Mouse (Mus musculus) forebrain, embryonic 13.5 days (tissue): Measurements from ENCODE around the gene Grm4. TPM values are rescaled to one million over a fixed set of nuclear protein-coding genes. Genes with fewer than 3 reads are reported as not detected.
A peak's percentile ranks its signal among the peaks of the same experiment; 100 is the strongest.

Experiments used
- ATAC-seq: fragments of 200-750 bp; cut with Nextera tagmentation; 2 replicates; pipeline ENCODE4 v1.8.0; 2017
- H3K27ac ChIP-seq: fragments of 300-500 bp; sonication (generic); 2 replicates; pipeline ENCODE4 v1.5.1; 2015; ENCODE audit warnings: inconsistent platforms, mild to moderate bottlenecking, moderate library complexity
- H3K27me3 ChIP-seq: fragments of 300-500 bp; sonication (generic); 2 replicates; pipeline ENCODE4 v1.6.1; 2015; ENCODE audit warnings: mild to moderate bottlenecking, inconsistent platforms
- H3K36me3 ChIP-seq: fragments of 300-500 bp; sonication (generic); 2 replicates; pipeline ENCODE4 v1.6.1; 2015; ENCODE audit warnings: mild to moderate bottlenecking, inconsistent platforms; ENCODE audit not compliant: poor library complexity, severe bottlenecking
- H3K4me1 ChIP-seq: fragments of 300-500 bp; sonication (generic); 2 replicates; pipeline ENCODE4 v1.6.1; 2015; ENCODE audit warnings: inconsistent platforms
- H3K4me2 ChIP-seq: fragments of 300-500 bp; sonication (generic); 2 replicates; pipeline ENCODE4 v1.6.1; 2015; ENCODE audit warnings: inconsistent platforms, mild to moderate bottlenecking, moderate library complexity
- H3K4me3 ChIP-seq: fragments of 300-500 bp; sonication (generic); 2 replicates; pipeline ENCODE4 v1.5.1; 2015; ENCODE audit warnings: mild to moderate bottlenecking, inconsistent platforms
- H3K9ac ChIP-seq: fragments of 300-500 bp; sonication (generic); 2 replicates; pipeline ENCODE4 v1.6.1; 2015; ENCODE audit warnings: mild to moderate bottlenecking, inconsistent platforms
- H3K9me3 ChIP-seq: fragments of 300-500 bp; sonication (generic); replicated peaks from 2 replicates; pipeline ENCODE4 v1.6.1; 2016; ENCODE audit warnings: inconsistent platforms
- WGBS: fragments of 180-500 bp; shearing (Covaris S2); methylation state at CpG from one replicate; pipeline ENCODE4 v1.1.7; 2015; 5-methylcytosine and 5-hydroxymethylcytosine counted together
- polyA plus RNA-seq: library from polyadenylated mRNA; unstranded; fragments of >200 nt; fragmentation: Nextera tagmentation; extraction: Ambion mirVana; gene quantifications from 2 replicates; pipeline ENCODE4 v1.2.1, GENCODE M21; 2015

Grm4 gene
- polyA plus RNA-seq, 1 experiment from 2014 or later: 2.4 TPM

DNA sequence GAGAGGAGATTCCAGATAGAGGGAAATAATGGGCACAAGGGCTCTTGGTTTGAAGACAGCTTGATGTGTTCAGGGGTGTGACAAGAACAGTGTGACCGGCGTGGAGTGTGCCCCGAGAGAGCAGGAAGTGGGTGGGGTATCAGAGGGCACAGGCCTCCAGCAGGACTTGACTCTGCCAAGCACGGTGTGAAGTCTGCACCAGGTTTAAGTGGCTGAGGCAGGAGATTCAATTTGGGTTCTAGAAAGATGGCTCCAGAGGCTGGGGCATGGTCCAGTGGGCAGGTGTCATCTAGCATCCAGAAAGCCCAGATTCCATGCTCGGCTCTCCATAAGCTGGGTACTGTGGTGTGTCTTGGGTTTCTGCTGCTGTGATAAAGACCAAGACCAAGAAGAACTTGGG lies 23.4 kb downstream of the Grm4 start:
- H3K27me3 ChIP-seq: peaks cover 2% of the 10 kb centered on the region; the same call in 1 of the 2 replicates
- no peak overlapping the region for H3K27ac ChIP-seq
- 87% methylated on average over 5 of the region's 5 CpGs for WGBS
- no peak overlapping the region for H3K4me2 ChIP-seq
- ATAC-seq: no peak
- H3K36me3 ChIP-seq: no peaks in the 10 kb centered on the region
- no peak overlapping the region for H3K9ac ChIP-seq
- H3K4me3 ChIP-seq: no peak overlapping the region
- peaks cover 34% of the 10 kb centered on the region for H3K4me1 ChIP-seq
- no peaks in the 10 kb centered on the region for H3K9me3 ChIP-seq

DNA sequence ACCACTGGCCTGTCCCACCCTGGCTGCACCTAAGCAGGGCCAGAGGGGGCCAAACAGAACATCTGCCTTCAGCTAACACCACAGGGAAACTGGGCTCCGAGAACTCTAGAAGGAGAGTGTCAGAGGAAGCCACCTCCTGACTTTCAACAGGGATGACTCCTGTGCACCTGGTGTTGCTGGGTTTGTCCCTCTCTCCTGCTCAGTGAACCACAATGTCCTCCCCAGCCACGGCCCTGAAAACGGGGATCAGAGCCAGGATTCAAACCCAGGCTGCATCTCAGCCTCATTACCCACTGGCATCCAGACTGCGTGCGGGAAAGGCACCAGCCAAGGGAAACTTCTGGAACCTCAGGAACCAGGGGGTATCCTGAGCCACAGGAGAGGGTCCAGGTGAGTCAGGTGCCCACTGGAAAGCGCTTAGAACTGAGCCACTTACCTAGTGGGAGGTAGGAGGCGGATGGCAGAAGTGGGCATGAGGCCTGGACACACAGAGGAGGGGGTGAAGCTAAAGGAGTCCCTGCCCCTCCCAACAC lies 26.1 kb downstream of the Grm4 start:
- H3K4me3 ChIP-seq: no peak overlapping the region
- no peak overlapping the region for H3K27ac ChIP-seq
- no peaks in the 10 kb centered on the region for H3K27me3 ChIP-seq
- H3K9ac ChIP-seq: no peak overlapping the region
- peaks cover 6% of the 10 kb centered on the region for H3K4me1 ChIP-seq
- WGBS: 84% methylated on average over 7 of the region's 7 CpGs
- H3K36me3 ChIP-seq: no peaks in the 10 kb centered on the region
- no peak overlapping the region for H3K4me2 ChIP-seq
- no peaks in the 10 kb centered on the region for H3K9me3 ChIP-seq
- ATAC-seq: no peak

DNA sequence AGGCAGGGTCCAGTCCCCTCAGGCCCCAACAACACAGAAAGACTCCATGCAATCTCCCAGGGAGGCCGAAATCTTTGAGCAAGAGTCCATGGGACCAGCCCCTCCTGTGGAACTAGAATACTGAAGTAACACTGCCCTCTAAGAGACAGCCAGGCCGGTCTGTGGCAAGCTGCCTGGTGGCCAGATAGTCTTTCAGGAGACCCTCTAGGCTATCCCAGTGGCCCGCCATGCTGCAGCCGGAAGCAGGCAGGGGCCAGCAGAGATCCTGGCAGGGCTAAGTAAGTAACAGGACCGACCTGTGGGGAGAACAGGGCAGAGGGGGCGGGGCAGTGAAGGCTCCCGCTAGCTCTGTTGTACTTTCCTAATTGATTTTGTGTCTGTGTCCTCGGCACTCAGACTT lies 27.2 kb downstream of the Grm4 start:
- Histone ChIP-seq H3K4me1 (no peaks in the 10 kb centered on the region), H3K4me2 (no peak overlapping the region), H3K4me3 (no peak overlapping the region), H3K36me3 (no peaks in the 10 kb centered on the region), H3K27me3 (no peaks in the 10 kb centered on the region), H3K9ac (no peak overlapping the region), H3K9me3 (no peaks in the 10 kb centered on the region), H3K27ac (no peak overlapping the region)
- no peak for ATAC-seq
- WGBS: 40% methylated on average over 8 of the region's 8 CpGs

DNA sequence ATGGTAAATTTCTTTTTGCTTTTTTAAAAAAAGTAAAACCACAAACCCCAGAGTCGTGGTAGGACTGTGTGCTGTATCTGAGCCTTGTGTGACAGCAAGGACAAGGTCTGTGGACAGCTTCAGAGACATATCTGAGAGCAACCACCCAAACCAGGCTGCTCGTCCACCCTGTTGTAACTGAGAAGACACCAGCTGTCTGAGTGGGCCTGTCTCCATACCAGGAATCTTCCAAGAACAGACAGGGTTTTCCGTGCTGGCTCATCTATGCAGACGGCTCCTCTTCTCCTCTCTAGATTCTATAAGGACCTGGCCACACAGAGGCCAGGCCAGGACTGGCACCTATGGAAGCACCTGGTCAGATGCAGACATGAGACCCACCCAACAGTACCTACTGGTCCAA lies 27.8 kb downstream of the Grm4 start:
- H3K9ac ChIP-seq: no peak overlapping the region
- 82% methylated on average over 4 of the region's 4 CpGs for WGBS

DNA sequence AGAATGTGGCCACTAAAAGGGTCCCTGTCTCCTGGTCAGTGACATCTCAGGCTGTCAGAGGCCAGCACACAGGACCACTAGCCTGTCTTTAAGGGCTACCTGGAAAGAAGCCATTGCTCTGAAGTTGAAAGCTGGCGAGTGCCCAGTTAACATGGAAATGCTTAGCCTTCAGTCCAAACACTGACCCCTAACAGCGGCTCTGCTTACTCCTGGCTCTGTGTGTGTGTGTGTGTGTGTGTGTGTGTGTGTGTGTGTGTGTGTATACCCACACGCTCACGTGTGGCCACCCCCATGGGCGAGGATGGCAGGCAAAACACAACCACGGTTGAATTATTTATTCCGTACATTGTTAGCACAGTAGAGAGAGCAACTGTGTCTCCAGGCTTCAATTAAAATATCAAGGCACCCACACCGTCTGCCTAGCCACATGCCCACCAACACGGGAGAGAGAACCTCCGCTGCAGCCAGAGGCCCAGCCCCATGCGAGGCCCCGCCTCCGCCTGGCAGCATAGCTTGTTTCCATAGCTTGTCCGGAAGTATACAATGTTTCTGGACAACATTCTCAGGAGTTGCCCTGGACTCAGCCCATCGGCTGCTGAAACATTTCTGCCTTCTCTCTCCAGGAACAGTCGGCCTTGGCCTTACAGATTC lies 32.9 kb downstream of the Grm4 start:
- Histone ChIP-seq H3K4me2 (no peak overlapping the region), H3K9me3 (no peaks in the 10 kb centered on the region), H3K27me3 (no peaks in the 10 kb centered on the region; the same call in none of the 2 replicates), H3K4me1 (peaks cover 25% of the 10 kb centered on the region), H3K4me3 (no peak overlapping the region), H3K36me3 (no peaks in the 10 kb centered on the region), H3K27ac (0 out of 2 replicates have a peak overlapping the region, but pooled peaks have one; percentile 28), H3K9ac (no peak overlapping the region)
- ATAC-seq: peak; percentile 58; the same call in 1 of the 2 replicates
- 61% methylated on average over 16 of the region's 16 CpGs for WGBS

More for the DNA sequence above, 27.8 kb downstream of the Grm4 start:
- no peak for ATAC-seq
- Histone ChIP-seq H3K4me2 (no peak overlapping the region), H3K36me3 (no peaks in the 10 kb centered on the region), H3K27me3 (no peaks in the 10 kb centered on the region), H3K4me3 (no peak overlapping the region), H3K27ac (no peak overlapping the region), H3K4me1 (peaks cover 4% of the 10 kb centered on the region; the same call in 1 of the 2 replicates), H3K9me3 (no peaks in the 10 kb centered on the region)

DNA sequence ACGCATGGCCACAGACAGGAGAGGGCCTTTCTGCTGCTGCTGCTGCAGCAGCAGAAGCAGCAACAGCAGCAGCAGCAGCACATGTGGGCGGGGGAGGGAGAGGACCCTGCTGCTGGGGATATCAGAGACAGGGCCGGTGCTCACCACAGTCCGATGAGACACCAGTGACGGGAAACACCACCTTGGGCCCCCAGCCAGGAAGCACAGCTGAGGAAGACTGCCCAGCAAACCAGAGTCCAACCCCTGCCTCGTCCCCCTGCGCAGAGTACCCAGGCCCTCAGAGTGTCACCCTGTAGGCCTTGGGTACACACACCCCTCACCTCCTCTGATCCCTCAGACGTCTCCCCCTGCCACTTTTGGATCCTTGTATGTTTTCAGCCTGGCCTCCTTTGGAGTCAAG lies 35.3 kb downstream of the Grm4 start:
- Histone ChIP-seq H3K9ac (no peak overlapping the region), H3K36me3 (no peaks in the 10 kb centered on the region), H3K27ac (no peak overlapping the region), H3K4me3 (no peak overlapping the region), H3K9me3 (no peaks in the 10 kb centered on the region), H3K4me1 (peaks cover 32% of the 10 kb centered on the region), H3K4me2 (no peak overlapping the region), H3K27me3 (no peaks in the 10 kb centered on the region; the same call in none of the 2 replicates)
- no peak for ATAC-seq
- 57% methylated on average over 8 of the region's 8 CpGs for WGBS

DNA sequence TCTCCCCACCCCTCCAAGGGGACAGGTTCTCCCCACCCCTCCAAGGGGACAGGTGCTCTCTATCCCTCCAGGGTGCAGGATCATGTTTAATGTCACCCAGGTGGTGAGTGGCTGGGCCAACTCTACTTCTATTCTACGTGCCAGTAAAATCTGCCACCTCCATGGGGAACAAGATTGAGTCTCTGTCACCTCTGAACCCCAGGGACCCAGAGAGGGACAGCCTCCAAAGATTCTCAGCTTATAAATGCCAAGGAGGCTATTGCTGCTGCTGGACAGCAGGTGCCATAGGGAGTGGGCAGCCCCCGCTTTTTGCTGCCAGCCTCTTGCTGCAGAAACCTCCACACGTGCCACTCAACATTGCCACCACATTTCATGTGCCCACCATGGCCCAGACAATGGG lies 37.6 kb downstream of the Grm4 start:
- no peak overlapping the region for H3K4me3 ChIP-seq
- no peak overlapping the region for H3K4me2 ChIP-seq
- H3K27me3 ChIP-seq: no peaks in the 10 kb centered on the region; the same call in none of the 2 replicates
- no peak for ATAC-seq
- WGBS: 81% methylated on average over 3 of the region's 3 CpGs
- no peaks in the 10 kb centered on the region for H3K9me3 ChIP-seq
- no peaks in the 10 kb centered on the region for H3K36me3 ChIP-seq
- H3K4me1 ChIP-seq: peaks cover 43% of the 10 kb centered on the region
- no peak overlapping the region for H3K27ac ChIP-seq
- H3K9ac ChIP-seq: no peak overlapping the region

DNA sequence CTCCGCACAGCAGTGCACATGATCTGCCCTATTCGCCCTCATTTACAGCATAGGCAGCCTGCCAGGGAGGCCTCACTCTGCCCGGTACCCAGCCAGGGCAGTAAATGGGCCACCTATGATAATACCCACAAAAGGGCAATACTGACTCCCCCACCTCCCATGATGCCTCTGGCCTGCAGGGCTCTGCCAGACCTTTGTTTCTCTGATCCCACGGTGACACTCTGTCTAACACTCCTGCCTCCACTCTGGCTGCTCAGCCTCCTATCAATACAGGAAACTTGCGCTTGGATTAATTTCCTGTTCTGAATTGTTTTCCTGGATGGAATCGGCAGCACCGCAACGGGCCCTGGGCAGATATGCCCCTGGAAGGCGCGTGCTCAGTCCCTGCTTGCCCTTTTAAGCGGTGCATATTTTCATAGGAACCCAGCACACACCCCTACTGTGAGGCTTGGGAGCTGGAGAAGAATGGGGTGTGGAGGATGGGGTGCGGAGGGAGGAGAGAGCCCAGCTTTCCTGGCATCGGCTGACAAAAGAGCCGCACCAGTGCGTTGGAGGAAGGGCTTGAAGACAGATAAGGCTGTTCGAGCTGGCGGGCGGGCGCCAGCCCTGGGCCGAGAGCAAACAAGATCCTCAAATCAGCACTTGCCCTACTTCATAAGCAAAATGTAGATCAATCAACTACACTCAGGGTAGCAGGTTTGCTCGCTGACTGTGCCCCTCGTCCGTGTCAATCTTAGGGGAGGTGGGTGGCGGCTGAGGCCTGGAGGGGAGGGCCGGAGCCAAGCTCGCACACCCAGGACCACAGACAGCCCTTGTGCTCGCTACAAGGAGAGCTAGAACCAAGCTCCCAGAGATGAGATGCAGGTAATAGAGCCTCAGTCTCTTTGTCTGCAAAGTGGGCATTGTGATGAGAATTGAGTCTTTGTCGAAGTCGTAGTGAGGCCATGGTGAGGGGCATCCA lies 40.8 kb downstream of the Grm4 start:
- Histone ChIP-seq H3K9me3 (no peaks in the 10 kb centered on the region), H3K27ac (peak overlapping the region; percentile 79), H3K4me1 (peaks cover 28% of the 10 kb centered on the region), H3K9ac (peak overlapping the region; percentile 43), H3K4me3 (no peak overlapping the region), H3K27me3 (no peaks in the 10 kb centered on the region; the same call in none of the 2 replicates), H3K4me2 (peak overlapping the region; percentile 22), H3K36me3 (no peaks in the 10 kb centered on the region)
- peak; percentile 63 for ATAC-seq
- WGBS: 40% methylated on average over 29 of the region's 29 CpGs

DNA sequence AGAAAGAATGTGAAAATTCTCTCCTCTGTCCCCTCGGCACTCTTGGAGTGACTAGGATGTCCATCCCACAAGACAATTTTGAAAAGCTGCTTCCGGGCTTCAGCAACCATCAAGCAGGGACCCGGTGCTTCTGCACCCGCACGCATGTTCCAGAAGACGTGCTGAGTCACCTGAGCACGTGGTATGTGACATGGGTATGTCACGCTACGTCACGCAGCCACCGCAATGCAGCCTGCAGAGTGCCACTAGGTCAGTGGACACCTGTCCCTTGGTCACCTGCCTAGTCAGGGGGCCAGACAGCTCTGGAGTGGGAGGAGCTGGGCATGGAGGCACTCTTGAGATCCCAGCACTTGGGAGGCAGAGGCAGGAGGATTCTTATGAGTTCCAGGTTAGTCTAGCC lies 45.6 kb downstream of the Grm4 start:
- Histone ChIP-seq H3K4me1 (peaks cover 24% of the 10 kb centered on the region), H3K4me2 (no peak overlapping the region)

DNA sequence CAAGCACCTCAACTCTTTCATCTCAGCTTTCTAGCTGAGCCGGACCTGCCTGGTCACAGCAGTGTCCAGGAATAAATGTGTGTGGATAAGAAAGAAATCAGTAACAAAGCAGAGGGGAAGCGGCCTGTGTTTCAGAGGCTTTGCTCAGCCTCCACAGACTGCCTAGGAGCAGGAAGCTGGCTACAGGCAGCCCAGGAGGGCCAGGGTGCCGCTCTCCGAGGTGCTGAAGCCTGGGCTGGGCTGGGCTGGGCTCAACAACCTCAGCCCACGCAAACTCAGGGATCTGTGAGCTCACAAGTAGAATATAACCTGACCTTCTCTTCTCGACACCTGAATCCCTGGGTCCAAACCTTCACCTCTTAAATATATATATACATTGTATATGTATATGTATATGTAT lies 54.6 kb downstream of the Grm4 start:
- WGBS: 28% methylated on average over 6 of the region's 6 CpGs
- no peak for ATAC-seq
- H3K4me1 ChIP-seq: peaks cover 13% of the 10 kb centered on the region; the same call in 1 of the 2 replicates
- no peaks in the 10 kb centered on the region for H3K27me3 ChIP-seq
- H3K9ac ChIP-seq: no peak overlapping the region
- no peak overlapping the region for H3K4me2 ChIP-seq
- no peaks in the 10 kb centered on the region for H3K9me3 ChIP-seq
- H3K36me3 ChIP-seq: no peaks in the 10 kb centered on the region
- no peak overlapping the region for H3K4me3 ChIP-seq
- no peak overlapping the region for H3K27ac ChIP-seq

More for the DNA sequence above, 45.6 kb downstream of the Grm4 start:
- ATAC-seq: no peak
- Histone ChIP-seq H3K27ac (no peak overlapping the region), H3K9me3 (no peaks in the 10 kb centered on the region), H3K27me3 (no peaks in the 10 kb centered on the region), H3K4me3 (no peak overlapping the region), H3K9ac (no peak overlapping the region), H3K36me3 (no peaks in the 10 kb centered on the region)
- 89% methylated on average over 11 of the region's 11 CpGs for WGBS

DNA sequence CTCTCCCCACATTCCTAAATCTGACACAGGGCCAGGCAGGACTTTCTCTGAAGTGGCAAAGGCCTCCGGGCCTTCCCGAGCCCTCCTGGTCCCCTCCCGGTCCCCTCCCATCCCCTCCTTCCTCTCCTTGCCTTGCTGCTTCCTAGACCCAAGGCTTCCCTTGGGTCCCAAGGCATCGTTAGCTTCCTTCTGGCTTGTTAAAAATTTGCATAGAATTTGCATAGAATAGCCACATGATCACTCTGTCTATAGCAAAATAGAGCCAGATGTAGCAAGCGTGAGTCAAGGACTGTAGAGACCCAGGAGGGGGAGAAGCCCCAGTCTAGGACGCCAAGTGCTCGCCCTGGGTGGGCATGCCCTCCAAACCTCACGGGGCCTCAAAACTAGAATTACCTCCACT lies 55.3 kb downstream of the Grm4 start:
- 62% methylated on average over 8 of the region's 8 CpGs for WGBS
- H3K27ac ChIP-seq: peak overlapping the region; percentile 14; the same call in 1 of the 2 replicates
- no peak overlapping the region for H3K9ac ChIP-seq
- no peaks in the 10 kb centered on the region for H3K9me3 ChIP-seq
- no peaks in the 10 kb centered on the region for H3K27me3 ChIP-seq
- H3K4me3 ChIP-seq: no peak overlapping the region
- peaks cover 13% of the 10 kb centered on the region; the same call in 1 of the 2 replicates for H3K4me1 ChIP-seq
- no peaks in the 10 kb centered on the region for H3K36me3 ChIP-seq
- ATAC-seq: no peak
- no peak overlapping the region for H3K4me2 ChIP-seq
